Mouse (Mus musculus): ENCODE measurements around the gene Zap70. TPM values are rescaled to one million over a fixed set of nuclear protein-coding genes. Genes with fewer than 3 reads are reported as not detected.
A peak's percentile ranks its signal among the peaks of the same experiment; 100 is the strongest.

Zap70 gene
- total RNA-seq, 1 experiment, result 2.5 TPM

- no peaks in the 10 kb centered on the region for H3K9me3 ChIP-seq (ENCODE audit: control insufficient read depth, insufficient read depth, low read depth, low read length)
- peaks cover 2 to 24% of the 10 kb centered on the region in 2 experiments for H3K4me1 ChIP-seq (ENCODE audit: control insufficient read depth in 2 of 2, insufficient read depth in 2 of 2, low read length in 2 of 2, poor library complexity in 1 of 2)
- no peaks in the 10 kb centered on the region for H3K36me3 ChIP-seq (ENCODE audit: control insufficient read depth, insufficient read depth, low read length, poor library complexity, severe bottlenecking)
- in situ Hi-C loops (cut with MboI; ENCODE audit: low sequenced_read_pairs in 2 of 2, unreplicated experiment in 2 of 2), result no loop called here
- H3K27ac ChIP-seq (ENCODE audit: insufficient read depth, low read depth, low read length, poor library complexity, severe bottlenecking), result no peak overlapping the region
- no peak for TF ChIP-seq HCFC1 (IDR thresholded peaks at IDR 0.05; ENCODE audit: borderline replicate concordance, insufficient read depth, low read length)
- TF ChIP-seq MAFK (IDR thresholded peaks at IDR 0.05; ENCODE audit: insufficient read depth, low read depth, low read length), result no peak
- TF ChIP-seq CHD2 (IDR thresholded peaks at IDR 0.05; ENCODE audit: low read depth, low read length), result no peak
- H3K4me3 ChIP-seq (ENCODE audit: insufficient read depth in 1 of 2, low read depth in 1 of 2, low read length in 2 of 2, poor library complexity in 1 of 2, severe bottlenecking in 1 of 2), result peak overlapping the region; percentile 61 to 70
- DNase-seq (ENCODE audit: low read depth, low spot score), result peak; percentile 75
- H3K9ac ChIP-seq (ENCODE audit: insufficient read depth, low read depth, low read length, poor library complexity, severe bottlenecking), result peak overlapping the region; percentile 69
Measured at GRCm38 (mm10) chr1:36770998-36771397, 9.4 kb downstream of the Zap70 start.

GRCm38 (mm10) chr1:36772198-36772934, 10.8 kb downstream of the Zap70 start:
- Histone ChIP-seq H3K9ac (ENCODE audit: insufficient read depth, low read depth, low read length, poor library complexity, severe bottlenecking) (no peak overlapping the region), H3K4me1 (ENCODE audit: control insufficient read depth in 2 of 2, insufficient read depth in 2 of 2, low read length in 2 of 2, poor library complexity in 1 of 2) (peaks cover 2 to 22% of the 10 kb centered on the region in 2 experiments), H3K4me3 (ENCODE audit: insufficient read depth in 1 of 2, low read depth in 1 of 2, low read length in 2 of 2, poor library complexity in 1 of 2, severe bottlenecking in 1 of 2) (no peak overlapping the region), H3K27ac (ENCODE audit: insufficient read depth, low read depth, low read length, poor library complexity, severe bottlenecking) (no peak overlapping the region), H3K36me3 (ENCODE audit: control insufficient read depth, insufficient read depth, low read length, poor library complexity, severe bottlenecking) (no peaks in the 10 kb centered on the region), H3K9me3 (ENCODE audit: control insufficient read depth, insufficient read depth, low read depth, low read length) (no peaks in the 10 kb centered on the region)
- in situ Hi-C loops (cut with MboI; ENCODE audit: low sequenced_read_pairs in 2 of 2, unreplicated experiment in 2 of 2), result no loop called here
- DNase-seq (ENCODE audit: low read depth, low spot score), result no peak
- TF ChIP-seq CHD2 (IDR thresholded peaks at IDR 0.05; ENCODE audit: low read depth, low read length) (no peak), ZNF384 (IDR thresholded peaks at IDR 0.05; ENCODE audit: low read depth, low read length) (no peak), MAFK (IDR thresholded peaks at IDR 0.05; ENCODE audit: insufficient read depth, low read depth, low read length) (no peak), HCFC1 (IDR thresholded peaks at IDR 0.05; ENCODE audit: borderline replicate concordance, insufficient read depth, low read length) (no peak), ZC3H11A (IDR thresholded peaks at IDR 0.05; ENCODE audit: borderline replicate concordance, low read depth, low read length) (no peak)

GRCm38 (mm10) chr1:36780793-36781192, 19.2 kb downstream of the Zap70 start:
- Histone ChIP-seq H3K4me1 (ENCODE audit: control insufficient read depth in 2 of 2, insufficient read depth in 2 of 2, low read length in 2 of 2, poor library complexity in 1 of 2) (peaks cover 2 to 17% of the 10 kb centered on the region in 2 experiments; a peak in 3 of 4 replicates), H3K4me3 (ENCODE audit: insufficient read depth in 1 of 2, low read depth in 1 of 2, low read length in 2 of 2, poor library complexity in 1 of 2, severe bottlenecking in 1 of 2) (no peak overlapping the region), H3K9ac (ENCODE audit: insufficient read depth, low read depth, low read length, poor library complexity, severe bottlenecking) (no peak overlapping the region), H3K36me3 (ENCODE audit: control insufficient read depth, insufficient read depth, low read length, poor library complexity, severe bottlenecking) (no peaks in the 10 kb centered on the region), H3K9me3 (ENCODE audit: control insufficient read depth, insufficient read depth, low read depth, low read length) (no peaks in the 10 kb centered on the region), H3K27ac (ENCODE audit: insufficient read depth, low read depth, low read length, poor library complexity, severe bottlenecking) (no peak overlapping the region)
- in situ Hi-C loops (cut with MboI; ENCODE audit: low sequenced_read_pairs in 2 of 2, unreplicated experiment in 2 of 2), result loop anchor here (5.0 to 25.0 kb wide), 3 partner anchors 457 to 857 kb away; no protein-coding TSS in a partner anchor
- TF ChIP-seq ZC3H11A (IDR thresholded peaks at IDR 0.05; ENCODE audit: borderline replicate concordance, low read depth, low read length), result no peak
- TF ChIP-seq MAFK (IDR thresholded peaks at IDR 0.05; ENCODE audit: insufficient read depth, low read depth, low read length), result no peak
- no peak for TF ChIP-seq HCFC1 (IDR thresholded peaks at IDR 0.05; ENCODE audit: borderline replicate concordance, insufficient read depth, low read length)
- TF ChIP-seq CHD2 (IDR thresholded peaks at IDR 0.05; ENCODE audit: low read depth, low read length), result no peak
- TF ChIP-seq ZNF384 (IDR thresholded peaks at IDR 0.05; ENCODE audit: low read depth, low read length), result no peak
- no peak for DNase-seq (ENCODE audit: low read depth, low spot score)

- in situ Hi-C loops (cut with MboI; ENCODE audit: low sequenced_read_pairs in 2 of 2, unreplicated experiment in 2 of 2), result loop anchor here (5.0 to 25.0 kb wide), 3 partner anchors 455 to 855 kb away; no protein-coding TSS in a partner anchor
Measured at GRCm38 (mm10) chr1:36782476-36782875, 20.9 kb downstream of the Zap70 start.

More at GRCm38 (mm10) chr1:36782476-36782875, 20.9 kb downstream of the Zap70 start:
- no peak overlapping the region for H3K4me3 ChIP-seq (ENCODE audit: insufficient read depth in 1 of 2, low read depth in 1 of 2, low read length in 2 of 2, poor library complexity in 1 of 2, severe bottlenecking in 1 of 2)
- no peaks in the 10 kb centered on the region for H3K9me3 ChIP-seq (ENCODE audit: control insufficient read depth, insufficient read depth, low read depth, low read length)
- H3K4me1 ChIP-seq (ENCODE audit: control insufficient read depth in 2 of 2, insufficient read depth in 2 of 2, low read length in 2 of 2, poor library complexity in 1 of 2), result peaks cover 2 to 17% of the 10 kb centered on the region in 2 experiments; a peak in 3 of 4 replicates
- H3K36me3 ChIP-seq (ENCODE audit: control insufficient read depth, insufficient read depth, low read length, poor library complexity, severe bottlenecking), result no peaks in the 10 kb centered on the region
- DNase-seq (ENCODE audit: low read depth, low spot score), result no peak
- no peak for TF ChIP-seq MAFK (IDR thresholded peaks at IDR 0.05; ENCODE audit: insufficient read depth, low read depth, low read length)
- TF ChIP-seq CHD2 (IDR thresholded peaks at IDR 0.05; ENCODE audit: low read depth, low read length), result no peak
- TF ChIP-seq ZNF384 (IDR thresholded peaks at IDR 0.05; ENCODE audit: low read depth, low read length), result no peak
- TF ChIP-seq ZC3H11A (IDR thresholded peaks at IDR 0.05; ENCODE audit: borderline replicate concordance, low read depth, low read length), result no peak
- TF ChIP-seq HCFC1 (IDR thresholded peaks at IDR 0.05; ENCODE audit: borderline replicate concordance, insufficient read depth, low read length), result no peak
- no peak overlapping the region for H3K27ac ChIP-seq (ENCODE audit: insufficient read depth, low read depth, low read length, poor library complexity, severe bottlenecking)
- H3K9ac ChIP-seq (ENCODE audit: insufficient read depth, low read depth, low read length, poor library complexity, severe bottlenecking), result no peak overlapping the region

Data from ES-E14 (cell line).